Mouse (Mus musculus) adrenal gland (tissue): ENCODE data around the gene Hexdc.

Source experiments
- intact Hi-C: fragments of 180-260 bp; cut with DNase I; formaldehyde crosslinking; loops from one replicate; pipeline ENCODE4 v1.15.1; 2025

The Hexdc gene

DNA sequence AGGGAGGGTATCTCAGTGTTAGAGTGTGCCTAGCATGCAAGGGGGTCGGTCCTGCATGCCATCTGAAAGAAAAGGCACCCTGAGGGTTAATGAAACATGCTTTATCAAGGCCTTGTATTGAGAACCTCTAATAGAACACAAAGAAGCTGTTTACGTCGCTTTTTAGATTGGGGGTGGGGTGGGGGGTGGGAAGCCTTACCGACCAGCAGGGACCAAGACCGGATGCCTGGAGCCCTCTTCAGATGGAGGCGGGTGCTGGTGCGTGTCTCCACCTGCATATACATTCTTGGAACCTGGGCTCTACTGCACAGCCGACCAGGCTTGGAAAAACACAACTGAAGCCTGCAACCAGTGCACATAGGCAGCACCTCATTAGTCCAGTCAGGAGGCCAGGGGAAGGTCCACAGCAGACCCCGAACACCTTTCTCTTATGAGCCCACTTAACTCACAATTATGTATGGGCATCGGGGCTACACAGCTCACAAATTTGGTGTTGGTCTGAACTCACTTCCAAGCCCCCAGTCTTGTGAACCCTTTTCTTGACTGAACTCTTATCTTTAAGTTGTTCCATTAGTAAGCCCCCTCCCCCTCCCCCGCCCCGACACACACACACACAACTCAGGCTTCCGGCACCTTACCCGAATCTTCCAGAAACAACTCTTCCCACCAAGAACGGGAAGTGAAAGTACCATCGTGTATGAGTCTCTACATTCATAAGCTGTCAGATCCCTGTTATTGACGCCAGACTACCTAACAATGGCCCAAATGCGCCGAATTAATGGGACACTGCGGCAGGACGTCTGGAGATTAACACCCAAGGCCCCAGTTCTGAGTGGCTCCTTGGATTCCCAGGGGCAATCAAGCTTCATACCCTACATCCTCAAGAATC is 24.1 kb downstream of the Hexdc start:
- intact Hi-C loops = no loop called here

GRCm38 (mm10) chr11:121229018-121229439 is 24.8 kb downstream of the Hexdc start, which contains the start of gene Cybc1:
Gene Cybc1 (minus strand): TSS chr11:121229322.
- intact Hi-C loops = no loop called here

GRCm38 (mm10) chr11:121231191-121231590 is 27.0 kb downstream of the Hexdc start:
- intact Hi-C loops = no loop called here

DNA sequence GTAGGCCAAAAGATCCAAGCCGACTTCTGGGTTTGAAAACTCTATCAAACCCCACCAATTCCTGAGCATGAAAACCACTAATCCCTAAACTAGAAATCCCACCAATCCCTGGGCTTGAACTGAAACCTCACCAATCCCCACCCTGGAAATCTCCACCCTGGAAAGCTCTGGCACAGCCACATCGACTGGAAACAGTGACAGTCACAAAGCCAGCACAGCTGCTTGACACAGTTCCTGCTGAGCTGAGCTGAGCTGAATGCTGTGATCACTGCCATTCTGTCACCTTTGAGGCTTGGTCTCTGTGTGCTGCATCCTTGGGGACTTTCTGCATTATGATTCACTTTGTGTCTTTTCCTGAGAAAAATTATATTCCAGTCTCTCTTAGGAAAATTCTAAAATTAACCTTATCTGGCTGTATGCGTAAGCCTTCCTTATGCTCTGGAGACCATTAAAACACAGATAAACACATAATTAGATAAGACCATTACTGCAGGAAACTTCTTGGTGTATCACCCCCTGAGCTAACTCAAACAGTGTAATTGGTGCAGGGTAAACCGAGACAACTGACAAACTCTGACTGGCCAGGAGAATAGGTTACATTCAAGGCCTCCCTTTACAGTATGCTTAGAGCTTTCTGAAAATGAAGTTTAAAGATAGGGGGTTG is 27.5 kb downstream of the Hexdc start:
- intact Hi-C loops = no loop called here

DNA sequence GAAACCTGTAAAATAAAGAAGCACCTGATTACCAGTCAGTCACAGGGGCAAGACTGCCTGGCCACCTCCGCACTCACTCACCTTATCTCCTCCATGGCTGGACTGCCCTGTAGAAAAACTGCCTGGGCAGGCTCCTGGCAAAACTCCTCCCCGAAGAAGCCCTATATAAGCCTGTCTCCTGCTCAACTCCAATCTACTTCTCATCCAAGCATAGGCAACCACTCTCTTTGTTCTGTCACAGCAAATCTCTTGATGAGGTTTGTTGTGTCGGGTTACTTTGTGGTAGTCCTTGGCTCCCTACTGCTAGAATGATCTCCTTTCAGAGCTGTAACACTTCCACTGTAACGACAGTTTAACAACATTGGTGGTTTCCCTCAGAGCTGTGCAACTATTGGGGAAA is 28.5 kb downstream of the Hexdc start:
- intact Hi-C loops = no loop called here

- intact Hi-C loops = no loop called here
These were observed 31.4 kb downstream of the Hexdc start for GRCm38 (mm10) chr11:121235475-121236238.

DNA sequence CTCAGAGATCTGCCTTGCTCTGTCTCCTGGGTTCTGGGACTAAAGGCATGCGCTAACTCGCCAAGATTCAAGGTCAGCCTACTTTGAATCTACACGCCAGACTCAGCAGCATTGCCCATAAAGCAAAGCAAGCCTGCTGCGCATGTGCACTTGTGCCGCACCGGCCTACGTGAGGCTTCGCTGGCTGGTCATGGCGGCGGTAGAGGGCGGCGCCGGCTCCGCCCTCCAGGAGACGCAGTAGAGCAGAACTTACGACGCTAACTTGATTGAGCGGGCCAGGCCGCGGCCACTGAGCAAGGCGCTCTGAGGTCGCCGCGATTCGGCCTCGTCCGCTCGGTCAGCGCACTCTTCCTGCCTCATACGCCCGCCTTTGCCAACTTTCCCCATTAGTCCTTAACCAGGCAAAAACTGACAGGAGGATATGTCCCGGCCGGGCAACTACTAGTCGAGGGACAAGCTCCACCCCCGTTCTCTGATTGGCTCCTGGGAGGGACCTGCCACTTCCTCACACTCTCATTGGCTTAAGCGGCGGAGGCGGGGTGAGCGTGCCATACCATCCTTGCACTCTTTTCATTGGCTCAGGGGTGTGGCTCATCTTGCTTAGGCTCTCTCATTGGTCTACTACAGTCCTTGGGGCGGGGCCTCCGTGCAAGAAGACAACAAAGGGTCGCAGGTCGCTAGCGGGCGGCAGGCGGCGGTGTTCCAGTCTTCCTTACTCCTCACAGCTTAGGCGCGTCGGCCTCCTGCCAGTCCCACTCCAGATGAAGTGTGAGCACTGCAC is 32.5 kb downstream of the Hexdc start, which contains the start of gene Narf:
Gene Narf (plus strand): TSS at position 690 of the 781 bp plus-strand sequence.
- intact Hi-C loops = no loop called here

- intact Hi-C loops = no loop called here
These were observed 33.3 kb downstream of the Hexdc start for GRCm38 (mm10) chr11:121237345-121238128.

GRCm38 (mm10) chr11:121239669-121240068 is 35.4 kb downstream of the Hexdc start:
- intact Hi-C loops = loop anchor here (10.0 kb wide), 1 partner anchor 55 kb away; no protein-coding TSS in a partner anchor

- intact Hi-C loops = no loop called here
These were observed 46.0 kb downstream of the Hexdc start for GRCm38 (mm10) chr11:121250196-121250595.

DNA sequence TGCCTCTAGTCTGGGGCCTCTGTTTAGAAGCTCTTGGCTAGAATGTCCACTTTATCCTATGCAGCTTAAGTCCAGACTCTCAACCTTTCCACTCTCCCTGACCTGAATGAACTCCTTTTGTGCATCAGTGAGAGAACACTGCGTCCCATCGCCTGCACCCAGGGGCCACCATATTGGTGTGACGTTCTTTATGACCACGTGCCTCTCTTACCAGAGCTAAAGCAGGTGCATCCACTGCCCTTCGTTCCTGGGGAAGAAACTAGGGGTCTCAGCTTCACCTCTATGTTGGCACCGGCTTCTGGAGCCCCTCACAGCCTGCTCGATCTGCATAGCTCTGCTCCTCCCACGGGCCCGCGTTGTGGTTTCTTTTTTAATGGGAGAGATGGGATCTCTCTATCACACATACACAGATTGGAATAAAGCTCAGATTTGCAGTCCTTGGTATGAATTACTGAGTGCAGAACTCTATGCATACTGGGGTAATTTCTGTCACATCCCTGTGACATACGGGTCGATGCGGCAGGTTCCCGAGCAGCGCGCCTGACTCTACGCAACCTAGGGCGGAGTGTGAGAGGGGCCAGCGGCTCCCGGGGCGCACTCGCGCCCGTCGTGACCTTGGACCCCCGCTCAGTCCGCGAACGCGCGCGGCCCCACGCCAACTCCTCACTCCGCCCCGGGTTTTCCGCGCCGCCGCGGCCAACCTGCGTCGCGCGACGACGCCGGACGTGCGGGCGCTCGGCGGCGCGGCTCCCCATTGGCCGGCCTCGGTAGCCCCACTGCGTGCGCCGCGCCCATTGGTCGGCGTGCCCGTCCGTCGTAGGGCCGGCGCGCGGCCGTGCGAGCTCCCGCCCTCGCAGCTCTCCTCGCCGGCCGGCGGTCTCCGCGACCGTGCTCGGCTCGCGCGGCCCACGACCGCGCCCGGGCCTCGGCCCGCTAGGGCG is 55.2 kb downstream of the Hexdc start, which contains the start of gene Foxk2:
Gene Foxk2 (plus strand): TSS at position 831 of the 941 bp plus-strand sequence.
- intact Hi-C loops = no loop called here

GRCm38 (mm10) chr11:121260211-121260906 is 56.1 kb downstream of the Hexdc start:
- intact Hi-C loops = no loop called here

DNA sequence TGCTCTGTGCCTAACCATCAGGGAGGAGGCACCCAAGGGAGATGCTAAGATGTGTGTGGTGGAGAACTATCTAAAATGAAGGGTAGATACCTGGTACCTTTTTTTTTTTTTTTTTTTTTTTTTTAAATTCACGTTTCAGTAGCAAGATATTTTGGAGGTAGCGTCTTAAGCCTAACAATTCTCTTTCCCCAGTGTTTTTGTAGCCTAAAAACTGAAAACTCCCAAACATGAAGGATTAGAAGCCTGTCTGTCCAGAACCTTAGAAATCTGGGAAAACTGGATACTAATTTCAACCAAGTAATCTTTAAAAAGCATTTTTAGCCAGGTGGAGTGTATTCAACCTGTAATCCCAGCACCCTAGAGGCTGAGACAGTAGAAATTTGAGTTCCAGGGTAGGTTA is 56.8 kb downstream of the Hexdc start:
- intact Hi-C loops = no loop called here
